Mouse (Mus musculus) embryonic fibroblast, embryonic 13.5 days (primary cell): Measurements from ENCODE around the gene Bola3.

ENCODE experiments used
- CTCF ChIP-seq: IDR thresholded peaks from 2 replicates; pipeline ENCODE4 v1.5.1; 2011; ENCODE audit warnings: mild to moderate bottlenecking, control low read depth, low read length, moderate library complexity, borderline replicate concordance; ENCODE audit not compliant: insufficient read depth
- POLR2A ChIP-seq: IDR thresholded peaks from 2 replicates; pipeline ENCODE4 v1.6.1; 2011; ENCODE audit warnings: low read depth, mild to moderate bottlenecking, control low read depth, low read length, moderate library complexity

DNA sequence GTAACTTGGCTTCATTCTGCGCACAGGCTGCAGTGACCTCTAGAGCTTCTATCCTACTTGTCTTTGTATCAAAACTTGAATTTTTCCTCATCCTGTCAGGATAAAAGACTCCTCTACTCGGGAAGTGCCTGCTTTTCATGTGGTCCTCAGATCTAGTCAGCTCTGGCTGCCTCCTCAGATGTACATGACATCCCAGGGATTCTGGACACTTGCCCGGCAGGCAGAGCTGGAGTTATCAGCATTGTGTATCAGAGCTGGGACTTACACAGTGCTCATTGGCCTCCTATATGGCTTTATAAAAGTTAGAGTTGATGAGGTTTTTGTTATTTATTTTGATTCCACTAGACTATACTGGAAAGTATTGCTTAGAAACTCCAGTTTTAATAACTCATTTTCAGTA, 7.6 kb upstream of the Bola3 start:
- no peak for TF ChIP-seq CTCF
- TF ChIP-seq POLR2A = no peak
